Mouse (Mus musculus) erythroblast, embryonic 14.5 days (primary cell): ENCODE results near the gene Gm8122. TPM values are rescaled to one million over a fixed set of nuclear protein-coding genes. Genes with fewer than 3 reads are reported as not detected.
"Not testable (repeated sequence)": the region's sequence is repeated elsewhere in the genome, so short reads cannot be mapped to it uniquely, and the experiment has no call there.

Experiments
- H3K27me3 ChIP-seq: 2 replicates; pipeline ENCODE4 v1.6.1; 2012; ENCODE audit warnings: inconsistent platforms; ENCODE audit not compliant: control insufficient read depth
- H3K36me3 ChIP-seq: 2 replicates; pipeline ENCODE4 v1.6.1; 2012; ENCODE audit warnings: mild to moderate bottlenecking, inconsistent platforms; ENCODE audit not compliant: control insufficient read depth
- H3K4me1 ChIP-seq: 2 replicates; pipeline ENCODE4 v1.6.1; 2012; ENCODE audit warnings: inconsistent platforms; ENCODE audit not compliant: control insufficient read depth
- H3K4me3 ChIP-seq: replicated peaks from 2 replicates; pipeline ENCODE3; 2012; ENCODE audit warnings: moderate library complexity, mild to moderate bottlenecking, inconsistent platforms
- H3K9me3 ChIP-seq: 2 replicates; pipeline ENCODE4 v1.6.1; 2012; ENCODE audit warnings: low read length, inconsistent platforms, mixed read lengths; ENCODE audit not compliant: control insufficient read depth
- polyA plus RNA-seq: library from polyadenylated mRNA; stranded (reverse); fragments of >175 nt; gene quantifications from 2 replicates; pipeline ENCODE4 v1.2.3, GENCODE M21; 2012

Gene Gm8122
- polyA plus RNA-seq, 1 experiment, result not detected

- not testable (repeated sequence) for H3K36me3 ChIP-seq, H3K9me3 ChIP-seq, H3K4me3 ChIP-seq, H3K27me3 ChIP-seq, H3K4me1 ChIP-seq
Measured at GRCm38 (mm10) chr14:43237769-43238168, 2.7 kb upstream of the Gm8122 start.

Other genes starting within 250 kb of the Gm8122 start
- not detected in 2 replicates for gene Gm8082, start 241.7 kb downstream of the Gm8122 start, polyA plus RNA-seq
- gene Gm10376, start 219.7 kb downstream of the Gm8122 start, polyA plus RNA-seq, result not detected in 2 replicates
- not detected in 2 replicates for gene Gm8094, start 158.7 kb downstream of the Gm8122 start, polyA plus RNA-seq
- gene Gm8104, start 134.7 kb downstream of the Gm8122 start, polyA plus RNA-seq, result not detected in 2 replicates
- gene Gm7233, start 55.4 kb downstream of the Gm8122 start, polyA plus RNA-seq, result not detected in 2 replicates
- 0.03 TPM in 1 of 2 replicates, not detected in the other for gene Gm8126, start 23.3 kb upstream of the Gm8122 start, polyA plus RNA-seq
- gene Gm9732, start 39.7 kb upstream of the Gm8122 start, polyA plus RNA-seq, result not detected in 2 replicates
- gene Gm8127, start 58.5 kb upstream of the Gm8122 start, polyA plus RNA-seq, result not detected in 2 replicates
- not detected in 2 replicates for gene 1700001F09Rik, start 112.5 kb upstream of the Gm8122 start, polyA plus RNA-seq
- gene Gm8138, start 181.0 kb upstream of the Gm8122 start, polyA plus RNA-seq, result 0.03 TPM in 2 replicates